Mouse (Mus musculus): ENCODE results near the gene Dnah12.
A peak's percentile ranks its signal among the peaks of the same experiment; 100 is the strongest.
"Not testable (repeated sequence)": the region's sequence is repeated elsewhere in the genome, so short reads cannot be mapped to it uniquely, and the experiment has no call there.

Dnah12 gene

DNA sequence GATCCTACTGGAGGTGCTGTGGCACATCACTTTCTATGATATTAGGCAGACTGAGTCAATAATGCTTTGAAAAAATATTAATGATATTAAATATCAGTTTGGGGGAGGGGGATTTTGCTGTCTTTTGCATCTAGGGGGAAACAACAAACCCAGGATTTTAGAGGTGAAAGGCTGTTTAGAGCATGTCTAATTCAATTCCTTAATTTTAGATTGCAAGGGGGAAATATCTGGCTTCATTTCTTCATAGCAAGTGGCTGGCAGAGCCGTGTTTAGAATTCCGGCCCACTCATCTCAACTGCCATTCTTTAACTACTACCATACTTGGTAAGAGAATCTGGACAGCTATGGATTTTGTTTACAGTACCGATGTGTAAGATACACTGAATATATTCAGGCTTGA is at the start of gene Dnah12:
Gene Dnah12, plus strand, starts transcription at position 301 of the 400 bp plus-strand sequence.
- no peak for DNase-seq

DNA sequence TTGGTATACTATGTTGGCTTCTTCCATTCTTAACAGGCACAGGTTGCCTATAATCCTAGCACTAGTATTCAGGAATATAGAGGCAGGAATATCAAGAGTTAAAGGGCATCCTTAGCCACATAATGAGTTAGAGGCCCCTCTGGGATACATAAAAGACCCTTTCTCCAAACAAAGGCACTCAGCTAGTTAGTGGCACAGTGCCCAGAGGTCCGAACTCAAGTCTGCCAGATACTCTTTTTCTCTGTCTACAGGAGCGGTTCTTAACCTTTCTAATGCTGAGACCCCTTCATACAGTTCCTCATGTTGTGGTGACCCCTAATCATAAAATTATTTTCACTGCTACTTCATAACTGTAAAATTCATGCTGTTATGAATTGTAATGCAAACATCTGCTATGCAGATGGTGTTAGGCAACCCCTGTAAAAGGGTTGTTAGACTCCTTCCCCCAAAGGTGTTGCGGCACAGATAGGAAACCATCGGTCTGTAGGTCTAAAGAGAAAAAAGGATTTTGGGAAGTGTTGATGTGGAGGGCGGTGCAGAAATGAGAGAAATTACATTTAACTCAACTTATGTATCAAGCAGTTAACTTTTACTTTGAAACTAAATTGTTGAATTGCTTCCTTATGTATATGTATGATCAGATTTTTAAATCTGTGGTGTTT is 47.0 kb upstream of the Dnah12 start:
- DNase-seq, result no peak

GRCm38 (mm10) chr14:26647811-26648210 is 45.3 kb upstream of the Dnah12 start:
- DNase-seq, result no peak

GRCm38 (mm10) chr14:26651901-26652300 is 41.2 kb upstream of the Dnah12 start:
- DNase-seq, result no peak

DNA sequence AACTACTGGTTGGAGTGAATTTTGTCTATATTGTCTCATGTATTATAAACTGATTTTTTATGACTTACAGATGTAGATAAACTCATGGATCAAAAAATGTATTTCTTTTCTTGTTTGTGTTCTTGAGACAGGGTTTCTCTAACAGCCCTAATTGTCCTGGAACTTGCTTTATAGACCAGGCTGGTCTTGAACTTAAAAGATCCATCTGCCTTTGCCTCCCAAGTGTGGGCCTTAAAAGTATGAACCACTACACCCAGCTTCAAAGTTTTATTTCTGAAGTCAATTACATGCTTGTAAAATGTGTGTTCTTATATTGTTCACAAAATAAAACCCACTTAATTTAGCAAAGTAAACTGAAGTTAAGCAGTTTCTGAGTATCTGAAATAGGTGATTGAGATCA is 34.9 kb upstream of the Dnah12 start:
- DNase-seq, result no peak

- no peak for DNase-seq
These were observed 32.8 kb upstream of the Dnah12 start for GRCm38 (mm10) chr14:26660233-26660632.

- no peak for DNase-seq
These were observed 31.1 kb upstream of the Dnah12 start for GRCm38 (mm10) chr14:26662016-26662415.

- no peak for DNase-seq
These were observed 30.6 kb upstream of the Dnah12 start for GRCm38 (mm10) chr14:26662488-26662887.

- DNase-seq, result no peak
These were observed 29.2 kb upstream of the Dnah12 start for GRCm38 (mm10) chr14:26663851-26664250.

- no peak for DNase-seq
These were observed 25.1 kb upstream of the Dnah12 start for GRCm38 (mm10) chr14:26667991-26668370.

GRCm38 (mm10) chr14:26668371-26669291 is 24.4 kb upstream of the Dnah12 start:
- peak; percentile 20 to 55 for DNase-seq

GRCm38 (mm10) chr14:26669292-26670073 is 23.6 kb upstream of the Dnah12 start, which contains the start of gene Pde12:
Pde12 (minus strand) TSS chr14:26669883.
- DNase-seq, result peak; percentile 83 to 84

- no peak for DNase-seq
These were observed 22.1 kb upstream of the Dnah12 start for GRCm38 (mm10) chr14:26670964-26671363.

GRCm38 (mm10) chr14:26671870-26672615 is 21.0 kb upstream of the Dnah12 start:
- DNase-seq, result not testable (repeated sequence)

DNA sequence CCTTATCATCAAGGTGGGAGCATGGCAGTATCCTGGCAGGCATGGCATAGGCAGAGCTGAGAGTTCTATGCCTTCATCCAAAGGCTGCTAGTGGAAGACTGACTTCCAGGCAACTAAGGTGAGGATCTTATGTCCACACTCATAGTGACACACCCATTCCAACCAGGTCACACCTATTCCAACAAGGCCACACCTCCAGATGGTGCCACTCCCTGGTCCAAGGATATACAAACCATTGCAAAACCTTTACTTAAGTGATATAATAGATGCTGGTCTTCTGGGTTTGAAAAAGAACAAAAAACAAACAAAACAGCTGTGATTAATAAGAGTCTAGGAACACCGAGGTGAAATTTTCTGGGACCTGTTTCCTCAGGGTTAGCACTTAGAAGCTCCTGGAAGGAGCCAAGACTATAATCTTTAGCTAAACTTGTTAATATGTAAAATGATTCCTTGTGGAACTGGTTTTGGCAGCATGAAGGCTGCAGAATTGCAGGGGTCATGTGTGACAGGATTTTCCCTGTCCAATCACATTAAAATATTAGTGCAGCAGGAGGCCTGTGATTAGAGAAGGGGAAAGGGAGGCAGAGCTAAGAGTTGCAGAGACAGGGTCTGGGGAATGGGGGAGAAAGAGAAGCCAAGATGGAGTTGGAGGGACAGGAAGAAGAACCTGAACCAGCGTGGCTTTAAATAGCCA is 18.5 kb upstream of the Dnah12 start:
- DNase-seq, result not testable (repeated sequence)

GRCm38 (mm10) chr14:26675371-26675770 is 17.7 kb upstream of the Dnah12 start:
- DNase-seq, result peak in 1 of 2 experiments; percentile 22

GRCm38 (mm10) chr14:26675791-26676190 is 17.3 kb upstream of the Dnah12 start:
- no peak for DNase-seq

DNA sequence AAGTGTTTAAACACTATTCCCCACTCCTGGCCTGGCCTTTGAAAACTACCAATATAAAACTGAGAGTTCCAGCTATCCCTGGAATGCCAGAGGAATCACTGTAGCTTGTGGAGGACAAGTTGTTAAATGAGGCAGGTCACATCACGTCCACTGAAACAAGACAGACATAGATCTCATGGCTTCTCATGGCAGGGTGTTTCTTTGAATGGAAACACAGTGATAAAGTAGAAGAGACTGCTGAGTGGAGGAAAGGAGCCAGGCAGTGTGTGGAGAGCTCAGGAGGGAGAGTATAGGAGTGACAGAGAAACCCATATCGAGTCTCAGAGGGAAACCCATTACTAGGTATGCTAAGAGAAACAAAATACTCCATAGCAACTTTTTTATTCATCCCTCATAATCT is 2.3 kb upstream of the Dnah12 start:
- DNase-seq, result no peak

- DNase-seq, result no peak
These were observed 1.7 kb upstream of the Dnah12 start for GRCm38 (mm10) chr14:26691363-26691762.

DNA sequence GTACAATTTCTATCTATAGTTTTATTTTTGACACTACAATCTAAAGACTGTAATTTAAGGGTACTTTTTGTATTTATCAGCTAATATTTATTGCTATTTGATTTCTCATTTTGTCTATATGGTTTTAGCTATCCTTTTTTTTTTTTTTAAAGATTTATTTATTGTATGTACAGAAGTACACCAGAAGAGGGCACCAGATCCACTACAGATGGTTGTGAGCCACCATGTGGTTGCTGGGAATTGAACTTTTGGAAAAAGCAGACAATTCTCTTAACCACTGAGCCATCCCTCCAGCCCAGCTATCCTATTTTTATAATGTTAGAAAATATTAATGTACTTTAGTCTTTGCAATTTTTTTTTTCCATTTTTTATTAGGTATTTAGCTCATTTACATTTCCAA is 4.8 kb downstream of the Dnah12 start:
- no peak for DNase-seq

GRCm38 (mm10) chr14:26705246-26705645 is 12.2 kb downstream of the Dnah12 start:
- not testable (repeated sequence) for DNase-seq

- DNase-seq, result peak; percentile 30 to 63
These were observed 26.6 kb downstream of the Dnah12 start for GRCm38 (mm10) chr14:26719696-26720095.

Measured in thymus, postnatal 36 days (tissue).